Mouse (Mus musculus) telencephalon, adult 2 months (tissue): ENCODE data around the gene Actl7a.

ENCODE experiments used
- DNase-seq: peaks from one replicate; pipeline ENCODE4 v3.0.0-alpha.2; 2011; ENCODE audit warnings: low read depth, low spot score

Gene Actl7a

DNA sequence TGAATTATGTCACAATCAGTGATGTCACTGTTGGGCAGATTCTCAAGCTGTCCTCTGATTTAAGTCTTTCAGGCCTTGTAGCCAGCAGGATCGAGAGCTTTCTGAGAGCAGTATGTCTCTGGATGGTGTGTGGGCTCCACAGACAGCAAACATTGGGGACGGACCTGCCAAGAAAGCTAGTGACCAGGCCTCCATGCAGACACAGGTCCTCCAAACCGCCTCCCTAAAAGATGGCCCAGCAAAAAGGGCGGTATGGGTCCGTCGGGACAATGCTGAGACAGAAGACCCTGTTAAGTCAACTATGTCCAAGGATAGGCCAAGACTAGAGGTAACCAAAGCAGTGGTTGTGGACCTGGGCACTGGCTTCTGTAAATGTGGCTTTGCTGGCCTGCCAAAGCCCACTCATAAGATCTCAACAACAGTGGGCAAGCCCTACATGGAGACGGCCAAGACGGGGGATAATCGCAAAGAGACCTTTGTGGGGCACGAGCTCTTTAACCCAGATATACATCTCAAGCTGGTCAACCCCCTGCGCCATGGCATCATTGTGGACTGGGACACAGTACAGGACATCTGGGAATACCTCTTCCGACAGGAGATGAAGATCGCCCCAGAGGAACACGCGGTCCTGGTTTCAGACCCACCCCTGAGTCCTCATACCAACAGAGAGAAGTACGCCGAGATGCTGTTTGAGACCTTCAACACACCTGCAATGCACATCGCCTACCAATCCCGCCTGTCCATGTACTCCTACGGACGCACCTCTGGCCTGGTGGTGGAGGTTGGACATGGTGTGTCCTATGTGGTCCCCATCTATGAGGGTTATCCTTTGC is at the start of gene Actl7a:
Gene Actl7a (plus strand): TSS at position 51 of the 833 bp plus-strand sequence.
- no peak for DNase-seq

GRCm38 (mm10) chr4:56696401-56696800 is 46.8 kb upstream of the Actl7a start:
- no peak for DNase-seq

GRCm38 (mm10) chr4:56698671-56699070 is 44.5 kb upstream of the Actl7a start:
- no peak for DNase-seq

- DNase-seq, result no peak
These were observed 41.0 kb upstream of the Actl7a start for GRCm38 (mm10) chr4:56702234-56702633.

DNA sequence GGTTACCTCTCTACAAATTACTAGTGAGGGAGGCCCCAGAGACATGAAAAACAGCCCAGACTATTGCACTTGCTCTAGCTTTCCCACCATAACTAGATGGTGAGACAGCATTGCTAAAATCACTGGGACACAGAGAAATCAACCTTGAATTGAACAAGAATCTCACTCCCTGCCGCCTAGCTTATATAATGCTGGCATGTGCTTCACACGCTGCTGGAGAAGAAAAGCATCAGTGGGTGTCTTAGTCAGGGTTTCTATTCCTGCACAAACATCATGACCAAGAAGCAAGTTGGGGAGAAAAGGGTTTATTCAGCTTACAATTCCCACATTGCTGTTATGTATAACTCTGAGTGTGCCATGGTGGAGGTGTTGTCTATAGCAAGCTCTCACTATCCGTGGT is 30.1 kb upstream of the Actl7a start:
- DNase-seq, result peak; percentile 88

DNA sequence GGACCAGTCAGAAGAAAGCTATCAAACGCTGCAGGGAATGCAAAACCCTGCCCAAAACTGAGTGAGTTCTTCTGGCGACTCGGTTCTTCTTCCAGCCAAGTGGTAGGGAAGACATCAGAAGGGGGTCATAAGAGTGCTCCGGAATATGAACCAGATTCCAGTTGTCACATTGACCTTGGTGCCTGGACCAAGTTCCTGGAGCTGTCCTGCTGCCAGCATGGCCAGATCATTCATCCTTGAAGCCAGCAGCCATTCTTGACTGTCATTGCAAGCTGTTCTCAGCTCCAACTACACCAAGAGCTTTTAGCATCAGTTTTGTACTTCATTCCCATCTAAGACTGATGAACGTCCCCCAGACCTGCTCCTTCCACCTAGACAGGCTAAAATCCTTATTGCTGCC is 26.4 kb upstream of the Actl7a start:
- no peak for DNase-seq

GRCm38 (mm10) chr4:56717932-56718331 is 25.3 kb upstream of the Actl7a start:
- no peak for DNase-seq

- DNase-seq, result no peak
These were observed 24.4 kb upstream of the Actl7a start for GRCm38 (mm10) chr4:56718573-56719442.

GRCm38 (mm10) chr4:56719456-56719855 is 23.8 kb upstream of the Actl7a start:
- no peak for DNase-seq

GRCm38 (mm10) chr4:56720403-56720802 is 22.8 kb upstream of the Actl7a start:
- no peak for DNase-seq

- DNase-seq, result no peak
These were observed 21.7 kb upstream of the Actl7a start for GRCm38 (mm10) chr4:56721469-56721868.

DNA sequence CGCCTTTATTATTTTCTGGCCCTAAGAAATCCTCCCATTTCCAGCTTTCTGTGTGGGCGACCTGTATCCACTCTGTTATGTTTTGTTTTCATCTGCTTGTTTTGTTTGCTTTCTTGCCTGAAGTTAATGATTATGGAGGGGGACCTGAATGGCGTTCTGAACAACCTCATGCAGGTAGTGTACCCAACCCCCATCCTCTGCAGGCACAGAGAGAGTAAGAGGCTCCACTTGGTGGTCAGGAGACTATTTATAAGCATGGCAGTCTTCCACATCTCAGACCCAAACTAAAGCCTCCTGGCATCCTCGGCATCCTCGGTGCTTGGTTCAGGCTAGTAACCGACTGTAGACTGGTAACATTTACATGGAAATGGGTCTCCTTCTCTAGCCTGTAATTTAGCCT is 20.9 kb upstream of the Actl7a start:
- DNase-seq, result no peak

- no peak for DNase-seq
These were observed 20.0 kb upstream of the Actl7a start for GRCm38 (mm10) chr4:56723237-56723636.

DNA sequence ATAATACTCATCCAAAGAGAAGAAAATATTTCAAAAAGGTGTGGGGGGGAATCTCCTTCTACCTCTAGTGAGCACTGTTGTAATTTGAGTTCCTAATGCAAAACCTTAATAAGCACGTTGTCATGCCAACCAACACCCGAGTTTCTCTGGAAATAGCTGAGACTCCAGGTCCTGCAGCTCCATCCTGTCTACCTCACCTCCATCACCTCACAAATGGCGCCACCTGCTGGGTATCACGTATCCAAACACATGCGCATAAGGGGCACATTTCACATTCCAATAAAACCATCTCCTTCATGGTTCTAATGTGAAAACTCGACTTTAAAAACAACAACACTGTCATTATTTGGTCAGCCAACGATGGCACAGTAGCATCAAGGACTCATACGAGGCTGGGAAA is 17.4 kb upstream of the Actl7a start:
- DNase-seq, result no peak

- DNase-seq, result no peak
These were observed 3.2 kb upstream of the Actl7a start, which contains the start of gene Gm26657 for GRCm38 (mm10) chr4:56740020-56740485. Gm26657 (plus strand) TSS chr4:56740070.

DNA sequence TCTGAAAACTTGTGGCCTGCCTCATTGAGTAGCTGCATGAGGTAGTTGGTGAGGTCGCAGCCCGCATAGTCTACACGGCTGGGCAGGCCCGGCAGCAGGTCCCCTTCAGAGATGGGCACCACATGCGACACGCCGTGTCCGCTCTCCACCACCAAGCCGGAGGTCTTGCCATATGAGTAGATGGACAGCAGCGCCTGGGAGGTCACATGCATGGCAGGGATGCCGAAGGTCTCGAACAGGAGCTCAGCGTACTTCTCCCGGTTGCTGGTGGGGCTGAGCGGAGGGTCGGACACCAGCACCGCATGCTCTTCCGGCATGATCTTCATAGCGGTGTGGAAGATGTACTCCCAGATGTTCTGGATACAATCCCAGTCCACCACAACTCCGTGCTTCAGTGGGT is 2.6 kb upstream of the Actl7a start:
- DNase-seq, result no peak

DNA sequence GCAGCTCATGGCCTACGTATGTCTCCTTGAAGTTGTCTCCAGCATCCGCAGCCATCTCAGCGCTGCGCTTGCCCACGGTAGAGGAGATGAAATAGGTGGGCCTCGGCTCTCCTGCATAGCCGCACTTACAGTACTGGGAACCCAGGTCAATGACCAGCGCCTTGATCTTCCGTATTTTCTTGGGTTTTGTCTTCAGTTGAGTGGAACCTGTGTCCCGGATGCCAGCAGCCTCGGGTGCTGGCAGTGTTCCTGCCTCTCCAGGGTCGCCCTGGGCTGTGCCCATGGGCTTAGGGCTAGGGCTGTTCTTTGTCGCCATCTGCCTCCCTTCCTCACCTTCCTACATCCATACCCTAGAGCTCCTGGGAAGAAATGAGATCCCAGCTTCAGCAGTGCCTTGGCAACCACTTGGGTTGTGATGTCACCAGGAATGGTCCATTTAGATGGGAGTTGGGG is 2.1 kb upstream of the Actl7a start, which contains the start of gene Actl7b:
Gene Actl7b (minus strand): TSS at position 403 of the 453 bp plus-strand sequence.
- DNase-seq, result no peak

DNA sequence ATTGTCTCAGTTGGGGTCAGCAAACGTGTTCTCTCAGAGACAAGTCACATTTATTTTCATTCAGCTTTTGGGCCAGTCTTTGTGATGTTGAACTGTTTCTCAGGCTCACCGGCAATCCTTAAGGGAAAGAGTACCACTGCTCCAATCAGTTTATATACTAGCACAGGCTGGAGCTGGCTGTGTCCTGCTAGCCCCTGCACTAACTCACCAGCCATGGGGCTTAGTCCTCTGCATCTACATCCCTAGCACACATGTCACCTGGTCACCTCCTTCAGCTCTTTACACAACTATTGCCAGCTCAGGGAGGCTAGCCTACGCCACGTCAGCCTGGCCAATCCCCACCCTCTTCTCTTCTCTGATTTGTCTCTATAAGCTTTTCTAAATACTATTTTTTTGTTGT is 515 bp upstream of the Actl7a start:
- DNase-seq, result no peak

DNA sequence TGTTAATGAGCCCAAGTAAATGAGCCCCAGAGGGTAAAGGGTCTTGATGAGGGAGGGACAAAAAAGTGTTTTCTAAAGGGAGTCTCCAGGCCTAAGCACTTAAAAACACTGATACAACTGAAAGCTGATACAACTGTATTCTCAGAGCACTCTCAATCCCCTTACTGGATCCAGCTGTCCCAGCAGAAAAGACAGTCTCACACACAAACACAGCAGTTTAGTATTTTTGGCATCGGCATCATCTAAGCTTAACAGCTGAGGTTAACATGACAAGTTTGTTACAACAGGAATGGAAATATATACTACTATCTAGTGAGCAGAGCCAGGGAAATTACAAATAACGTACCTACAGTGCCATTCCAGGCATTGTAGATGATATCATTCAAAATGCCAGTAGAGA is 3.1 kb downstream of the Actl7a start:
- no peak for DNase-seq

- no peak for DNase-seq
These were observed 4.2 kb downstream of the Actl7a start for GRCm38 (mm10) chr4:56747456-56747855.

DNA sequence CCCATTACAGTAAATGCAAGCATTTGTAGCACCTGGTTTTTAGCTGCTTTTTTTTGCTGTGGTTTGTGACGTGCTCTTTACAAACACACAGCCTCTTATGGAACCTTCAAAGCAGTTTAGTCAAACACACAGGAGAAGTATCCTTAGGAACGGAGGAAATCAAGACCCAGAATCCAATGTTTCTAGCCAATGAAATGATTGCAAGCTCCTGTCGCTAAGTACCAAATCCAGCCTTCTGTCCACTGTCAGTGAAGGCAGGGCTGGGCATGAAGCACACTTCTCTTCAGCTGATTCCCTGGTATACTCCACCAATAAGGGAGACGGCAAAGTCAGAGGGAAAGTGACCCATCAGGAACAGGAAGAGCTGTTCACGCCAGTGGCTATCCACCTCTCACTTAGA is 12.8 kb downstream of the Actl7a start:
- no peak for DNase-seq

DNA sequence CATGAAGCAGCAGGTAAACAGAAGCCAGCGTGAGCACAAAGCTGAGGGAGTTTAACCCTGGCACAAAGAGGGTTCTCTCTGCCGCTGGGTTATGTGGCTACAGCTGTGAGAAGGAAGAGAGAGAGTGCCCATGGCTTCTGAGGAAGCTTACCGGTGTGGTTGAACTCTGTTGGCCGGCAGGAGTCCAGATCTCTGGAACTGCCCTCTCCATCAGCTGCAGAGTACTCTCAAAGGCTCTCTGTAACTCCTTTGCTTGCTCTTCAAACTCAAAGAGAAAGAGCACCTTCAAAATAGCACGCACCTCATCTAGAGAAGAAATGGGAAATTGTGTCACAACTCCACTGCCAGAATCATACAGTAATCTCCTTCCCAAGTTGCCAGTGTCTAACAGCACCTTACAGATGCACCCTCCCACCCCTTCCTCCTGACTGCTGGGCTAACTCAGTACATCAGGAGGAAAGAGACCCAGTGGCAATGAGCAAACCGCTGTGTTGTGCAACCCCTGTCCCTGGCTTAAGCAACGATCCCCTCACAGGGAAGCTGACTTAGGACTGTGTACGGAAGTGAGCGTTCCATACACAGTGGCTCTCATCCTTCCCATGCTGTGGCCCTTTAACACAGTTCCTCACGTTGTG is 13.9 kb downstream of the Actl7a start:
- DNase-seq, result no peak
